In the genomic region with DNA sequence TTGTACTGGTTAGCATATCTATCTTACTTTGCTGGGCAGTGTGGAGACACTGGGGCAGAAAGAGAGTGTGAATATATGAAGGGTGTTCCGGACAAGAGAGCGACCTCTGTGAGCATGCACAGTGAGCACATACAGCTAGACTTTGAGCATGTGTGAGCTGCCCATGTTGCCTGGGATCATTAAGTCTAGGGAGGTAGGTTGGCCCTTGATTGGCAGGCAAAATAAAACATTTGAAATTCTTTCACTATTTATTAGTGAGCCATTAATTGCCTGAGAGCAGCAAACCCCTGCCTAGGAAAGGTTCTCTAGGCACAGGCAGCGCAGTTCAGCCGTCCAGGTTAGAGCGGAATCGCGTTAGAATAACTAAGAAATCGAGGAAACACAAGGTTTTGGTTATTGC, we compare ENCODE assay signal across 15 mouse cellular contexts.
"Had no signal": no experiment of that assay in that cellular context is flagged by ENCODE, and none has a peak within 500 bp of the region (broad histone marks: within the 10 kb centered on the region; RNA-seq: fewer than 3 reads in every experiment).

No protein-coding gene starts in this region.

- H3K9me3 ChIP-seq: intestine, embryonic 15.5 days; limb, embryonic 15.5 days; liver, embryonic 12.5 days; megakaryocyte, embryonic 14.5 days; midbrain, embryonic 15.5 days; neural tube, embryonic 12.5 days had no signal

- ATAC-seq: intestine, embryonic 15.5 days; liver, embryonic 12.5 days; midbrain, embryonic 15.5 days had no signal

- DNase-seq: lung, embryonic 14.5 days; lung, postnatal 10 days; lung, postnatal 4 days; right cerebral cortex, postnatal 4 days; spleen, adult 18-20 months; thymus, adult 2 months; thymus, postnatal 36 days had no signal

- H3K4me2 ChIP-seq: intestine, embryonic 15.5 days; limb, embryonic 15.5 days; liver, embryonic 12.5 days; lung, embryonic 14.5 days; midbrain, embryonic 11.5 days; midbrain, embryonic 15.5 days; neural tube, embryonic 12.5 days had no signal

- H3K4me3 ChIP-seq: intestine, embryonic 15.5 days; left cerebral cortex, adult 2 months; limb, embryonic 15.5 days; liver, embryonic 12.5 days; megakaryocyte, embryonic 14.5 days; midbrain, embryonic 15.5 days; neural tube, embryonic 12.5 days had no signal

- H3K4me1 ChIP-seq: intestine, embryonic 15.5 days; liver, embryonic 12.5 days; megakaryocyte, embryonic 14.5 days had no signal

- H3K27me3 ChIP-seq: intestine, embryonic 15.5 days; limb, embryonic 15.5 days; liver, embryonic 12.5 days; megakaryocyte, embryonic 14.5 days; midbrain, embryonic 15.5 days; neural tube, embryonic 12.5 days had no signal

- H3K27ac ChIP-seq: intestine, embryonic 15.5 days; left cerebral cortex, adult 2 months; limb, embryonic 15.5 days; liver, embryonic 12.5 days; midbrain, embryonic 15.5 days; neural tube, embryonic 12.5 days had no signal

- H3K9ac ChIP-seq: intestine, embryonic 15.5 days; limb, embryonic 15.5 days; liver, embryonic 12.5 days; lung, embryonic 14.5 days; midbrain, embryonic 15.5 days; neural tube, embryonic 12.5 days had no signal

- H3K36me3 ChIP-seq: intestine, embryonic 15.5 days; limb, embryonic 15.5 days; liver, embryonic 12.5 days; midbrain, embryonic 15.5 days; neural tube, embryonic 12.5 days had no signal
